Mouse (Mus musculus): ENCODE data around the gene Shc3.

DNA sequence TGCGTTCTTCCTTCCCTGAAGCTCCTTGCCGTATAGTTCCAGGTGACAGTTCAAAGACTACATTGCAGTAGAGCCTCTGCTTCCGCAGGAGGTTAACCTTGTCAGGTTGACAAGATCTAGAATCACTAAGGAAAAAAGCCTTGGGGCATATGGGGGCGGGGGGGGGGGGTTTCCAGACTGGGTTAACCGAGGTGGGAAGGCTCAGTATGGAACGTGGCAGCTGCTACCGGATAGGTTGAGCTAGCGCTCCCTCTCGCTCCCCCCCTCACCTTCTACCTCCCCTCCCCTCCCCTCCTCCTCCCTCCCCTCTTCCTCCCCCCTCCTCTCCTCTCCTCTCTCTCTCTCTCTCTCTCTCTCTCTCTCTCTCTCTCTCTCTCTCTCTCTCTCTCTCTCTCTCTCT lies 49.4 kb upstream of the Shc3 start:
- no peak for TF ChIP-seq CTCF (IDR thresholded peaks at IDR 0.05 in 2 of 3, conservative IDR thresholded peaks at IDR 0.05 in 1 of 3; ENCODE audit: control insufficient read depth in 1 of 3, insufficient read depth in 1 of 3, low read depth in 2 of 3, low read length in 3 of 3, poor library complexity in 1 of 3, severe bottlenecking in 1 of 3)
- no peak for TF ChIP-seq ZMIZ1 (IDR thresholded peaks at IDR 0.05; ENCODE audit: low read depth, low read length)
- no peak for TF ChIP-seq ZC3H11A (IDR thresholded peaks at IDR 0.05; ENCODE audit: low read depth, low read length)
- no peak for TF ChIP-seq POLR2A (IDR thresholded peaks at IDR 0.05; ENCODE audit: control insufficient read depth in 1 of 2, insufficient read depth in 1 of 2, low read depth in 1 of 2, low read length in 2 of 2, poor library complexity in 1 of 2)
- TF ChIP-seq SMC3 (IDR thresholded peaks at IDR 0.05; ENCODE audit: low read depth, low read length) = no peak
- TF ChIP-seq E2F4 (IDR thresholded peaks at IDR 0.05; ENCODE audit: borderline replicate concordance, low read depth, low read length) = no peak
- no peak for TF ChIP-seq RAD21 (IDR thresholded peaks at IDR 0.05; ENCODE audit: low read depth, low read length)
- TF ChIP-seq HCFC1 (IDR thresholded peaks at IDR 0.05; ENCODE audit: low read depth, low read length) = no peak
- TF ChIP-seq EP300 (IDR thresholded peaks at IDR 0.05; ENCODE audit: low read depth in 1 of 2, low read length in 2 of 2) = no peak
- no peak for TF ChIP-seq ETS1 (IDR thresholded peaks at IDR 0.05; ENCODE audit: low read depth, low read length)
- no peak for TF ChIP-seq TCF12 (IDR thresholded peaks at IDR 0.05; ENCODE audit: low read depth, low read length)
- TF ChIP-seq USF2 (IDR thresholded peaks at IDR 0.05; ENCODE audit: borderline replicate concordance in 1 of 2, insufficient read depth in 1 of 2, low read depth in 1 of 2, low read length in 2 of 2) = no peak
- no peak for TF ChIP-seq MAX (IDR thresholded peaks at IDR 0.05; ENCODE audit: low read length)
- no peak for TF ChIP-seq NELFE (IDR thresholded peaks at IDR 0.05; ENCODE audit: low read depth, low read length)
